In genomic region chr8:70667071-70667470, GRCm38 (mm10) we compare ENCODE assay signal across 9 mouse cellular contexts. TPM values are rescaled to one million over a fixed set of nuclear protein-coding genes. Genes with fewer than 3 reads are reported as not detected.
A peak's percentile ranks its signal among the peaks of the same experiment; 100 is the strongest.
DNase-seq lines count a peak whose midpoint lies in the region; ATAC-seq and TF ChIP-seq lines count a peak whose summit lies in the region.
"Had no signal": no experiment of that assay in that cellular context is flagged by ENCODE, and none has a peak within 500 bp of the region (broad histone marks: within the 10 kb centered on the region; RNA-seq: fewer than 3 reads in every experiment).

No protein-coding gene starts in this region.

- no peak for DNase-seq in limb, embryonic 11.5 days (ENCODE audit: low spot score)
- no peak for DNase-seq in limb, embryonic 10.5 days (ENCODE audit: low spot score)
- peak; percentile 49 for DNase-seq in forebrain, postnatal 0 days
- peak; percentile 69 for DNase-seq in heart, postnatal 36 days
- no peak for DNase-seq in T-cell, adult 2 months (ENCODE audit: low spot score)
- no peak for DNase-seq in embryo, embryonic 10 days (ENCODE audit: low spot score)
- DNase-seq in adrenal gland, postnatal 25 days = no peak

- no peaks in the 10 kb centered on the region for H3K36me3 ChIP-seq in limb, embryonic 11.5 days (ENCODE audit: control insufficient read depth, insufficient read depth, low read length)
- no peaks in the 10 kb centered on the region for H3K36me3 ChIP-seq in limb, embryonic 10.5 days
- no peaks in the 10 kb centered on the region for H3K36me3 ChIP-seq in forebrain, postnatal 0 days (ENCODE audit: insufficient read depth)
- no peaks in the 10 kb centered on the region for H3K36me3 ChIP-seq in lung, embryonic 15.5 days
- H3K36me3 ChIP-seq: heart, embryonic 15.5 days had no signal

- 75% methylated on average over 5 of the region's 5 CpGs for WGBS in limb, embryonic 11.5 days
- 78% methylated on average over 5 of the region's 5 CpGs for WGBS in limb, embryonic 10.5 days
- WGBS in forebrain, postnatal 0 days = 51% methylated on average over 5 of the region's 5 CpGs
- WGBS in lung, embryonic 15.5 days = 62% methylated on average over 5 of the region's 5 CpGs

- H3K27ac ChIP-seq in limb, embryonic 11.5 days (replicated peaks; ENCODE audit: low read depth, low read length) = 0 out of 2 replicates have a peak overlapping the region, but pooled peaks have one; percentile 21
- no peak overlapping the region for H3K27ac ChIP-seq in limb, embryonic 10.5 days
- H3K27ac ChIP-seq in forebrain, postnatal 0 days (ENCODE audit: low read depth, low read length) = no peak overlapping the region
- no peak overlapping the region for H3K27ac ChIP-seq in lung, embryonic 15.5 days
- H3K27ac ChIP-seq: heart, embryonic 15.5 days had no signal

- ATAC-seq in limb, embryonic 11.5 days (ENCODE audit: insufficient number of reproducible peaks, low FRiP score, low TSS enrichment, low read depth) = no peak
- ATAC-seq in forebrain, postnatal 0 days = peak; percentile 79
- ATAC-seq in lung, embryonic 15.5 days (ENCODE audit: borderline replicate concordance, extremely low read depth, low FRiP score, low TSS enrichment) = 0 out of 2 replicates have a peak, but pooled peaks have one; percentile 40

- H3K9me3 ChIP-seq in limb, embryonic 11.5 days (ENCODE audit: control insufficient read depth, low read length) = no peaks in the 10 kb centered on the region
- no peaks in the 10 kb centered on the region for H3K9me3 ChIP-seq in limb, embryonic 10.5 days (replicated peaks)
- H3K9me3 ChIP-seq in forebrain, postnatal 0 days (ENCODE audit: low read length) = no peaks in the 10 kb centered on the region
- H3K9me3 ChIP-seq in lung, embryonic 15.5 days = no peaks in the 10 kb centered on the region
- H3K9me3 ChIP-seq: heart, embryonic 15.5 days had no signal

- H3K4me2 ChIP-seq in limb, embryonic 11.5 days (ENCODE audit: low read depth, severe bottlenecking) = no peak overlapping the region
- H3K4me2 ChIP-seq in forebrain, postnatal 0 days (ENCODE audit: low read depth) = no peak overlapping the region
- no peak overlapping the region for H3K4me2 ChIP-seq in lung, embryonic 15.5 days
- H3K4me2 ChIP-seq: heart, embryonic 15.5 days had no signal

- H3K9ac ChIP-seq in limb, embryonic 11.5 days (ENCODE audit: low read length) = no peak overlapping the region
- no peak overlapping the region for H3K9ac ChIP-seq in forebrain, postnatal 0 days
- H3K9ac ChIP-seq in lung, embryonic 15.5 days = no peak overlapping the region
- H3K9ac ChIP-seq: heart, embryonic 15.5 days had no signal

- H3K4me1 ChIP-seq in limb, embryonic 11.5 days (ENCODE audit: control insufficient read depth, insufficient read depth, low read length) = no peaks in the 10 kb centered on the region
- H3K4me1 ChIP-seq in limb, embryonic 10.5 days = peaks cover 8% of the 10 kb centered on the region; the same call in 1 of the 2 replicates
- 0 out of 2 replicates have a peak, but pooled peaks cover under 1% of the 10 kb centered on the region for H3K4me1 ChIP-seq in forebrain, postnatal 0 days (ENCODE audit: insufficient read depth)
- H3K4me1 ChIP-seq in lung, embryonic 15.5 days = 0 out of 2 replicates have a peak, but pooled peaks cover 7% of the 10 kb centered on the region

- no peak overlapping the region for H3K4me3 ChIP-seq in limb, embryonic 11.5 days (ENCODE audit: low read depth, low read length)
- H3K4me3 ChIP-seq in limb, embryonic 10.5 days = no peak overlapping the region
- no peak overlapping the region for H3K4me3 ChIP-seq in forebrain, postnatal 0 days (ENCODE audit: low read depth, low read length)
- H3K4me3 ChIP-seq in lung, embryonic 15.5 days = no peak overlapping the region
- H3K4me3 ChIP-seq: heart, embryonic 15.5 days had no signal

- H3K27me3 ChIP-seq in limb, embryonic 11.5 days (ENCODE audit: control insufficient read depth, insufficient read depth, low read length) = no peaks in the 10 kb centered on the region
- H3K27me3 ChIP-seq in limb, embryonic 10.5 days (ENCODE audit: low read depth, poor library complexity, severe bottlenecking) = no peaks in the 10 kb centered on the region
- H3K27me3 ChIP-seq in forebrain, postnatal 0 days (ENCODE audit: insufficient read depth, low read length) = no peaks in the 10 kb centered on the region
- H3K27me3 ChIP-seq in lung, embryonic 15.5 days = no peaks in the 10 kb centered on the region
- H3K27me3 ChIP-seq: heart, embryonic 15.5 days had no signal

- TF ChIP-seq CTCF in forebrain, postnatal 0 days (IDR thresholded peaks at IDR 0.05; ENCODE audit: low read depth) = no peak

- intact Hi-C loops in heart, postnatal 36 days (cut with DNase I) = no loop called here

RNA-seq across cellular contexts. Expression of gene Lsm4, which starts 6.0 kb away (rescaled TPM):
- polyA plus RNA-seq in limb, embryonic 11.5 days (2014; fragmentation: Nextera tagmentation; extraction: Ambion mirVana) = 356 and 388 TPM in 2 replicates
- 405 and 438 TPM in 2 replicates for polyA plus RNA-seq in limb, embryonic 10.5 days (2016; fragmentation: Nextera tagmentation; extraction: Ambion mirVana)
- 93.7 and 140 TPM in 2 replicates for total RNA-seq in forebrain, postnatal 0 days (2014; rRNA removed)
- 177 and 231 TPM in 2 replicates for polyA plus RNA-seq in forebrain, postnatal 0 days (2015; fragmentation: Nextera tagmentation; extraction: Ambion mirVana)
- 10 to 100 TPM; 64.0 to 66.8 TPM for total RNA-seq in heart, postnatal 36 days (2021)
- 268 and 320 TPM in 2 replicates for polyA plus RNA-seq in lung, embryonic 15.5 days (2015; fragmentation: Nextera tagmentation; extraction: Ambion mirVana)
- 66.1 and 86.8 TPM in 2 replicates for total RNA-seq in adrenal gland, postnatal 25 days (2021)

RNA-seq across cellular contexts. Expression of gene Pgpep1, which starts 6.9 kb away (rescaled TPM):
- polyA plus RNA-seq in limb, embryonic 11.5 days (2014; fragmentation: Nextera tagmentation; extraction: Ambion mirVana) = 48.9 and 59.4 TPM in 2 replicates
- 44.7 and 45.0 TPM in 2 replicates for polyA plus RNA-seq in limb, embryonic 10.5 days (2016; fragmentation: Nextera tagmentation; extraction: Ambion mirVana)
- 22.1 and 23.8 TPM in 2 replicates for total RNA-seq in forebrain, postnatal 0 days (2014; rRNA removed)
- 22.1 and 26.1 TPM in 2 replicates for polyA plus RNA-seq in forebrain, postnatal 0 days (2015; fragmentation: Nextera tagmentation; extraction: Ambion mirVana)
- total RNA-seq in heart, postnatal 36 days (2021) = 10 to 100 TPM; 39.6 to 44.9 TPM
- 38.5 and 47.7 TPM in 2 replicates for polyA plus RNA-seq in lung, embryonic 15.5 days (2015; fragmentation: Nextera tagmentation; extraction: Ambion mirVana)
- 98.1 and 129 TPM in 2 replicates for total RNA-seq in adrenal gland, postnatal 25 days (2021)

RNA-seq across cellular contexts. Expression of gene Jund, which starts 31.7 kb away (rescaled TPM):
- polyA plus RNA-seq in limb, embryonic 11.5 days (2014; fragmentation: Nextera tagmentation; extraction: Ambion mirVana) = 104 and 109 TPM in 2 replicates
- 69.0 and 80.6 TPM in 2 replicates for polyA plus RNA-seq in limb, embryonic 10.5 days (2016; fragmentation: Nextera tagmentation; extraction: Ambion mirVana)
- 333 and 392 TPM in 2 replicates for total RNA-seq in forebrain, postnatal 0 days (2014; rRNA removed)
- 108 and 114 TPM in 2 replicates for polyA plus RNA-seq in forebrain, postnatal 0 days (2015; fragmentation: Nextera tagmentation; extraction: Ambion mirVana)
- total RNA-seq in heart, postnatal 36 days (2021) = 100 to 1,000 TPM; 124 to 138 TPM
- polyA plus RNA-seq in lung, embryonic 15.5 days (2015; fragmentation: Nextera tagmentation; extraction: Ambion mirVana) = 49.7 TPM in 2 replicates
- total RNA-seq in adrenal gland, postnatal 25 days (2021) = 191 and 217 TPM in 2 replicates

RNA-seq across cellular contexts. Expression of gene Gdf15, which starts 34.8 kb away (rescaled TPM):
- polyA plus RNA-seq in limb, embryonic 11.5 days (2014; fragmentation: Nextera tagmentation; extraction: Ambion mirVana) = 0.15 TPM in 1 of 2 replicates, not detected in the other
- polyA plus RNA-seq in limb, embryonic 10.5 days (2016; fragmentation: Nextera tagmentation; extraction: Ambion mirVana) = not detected in 2 replicates
- total RNA-seq in forebrain, postnatal 0 days (2014; rRNA removed) = 0.90 TPM in 1 of 2 replicates, not detected in the other
- polyA plus RNA-seq in forebrain, postnatal 0 days (2015; fragmentation: Nextera tagmentation; extraction: Ambion mirVana) = 0.18 and 0.26 TPM in 2 replicates
- 1 to 10 TPM in 1 of 2 experiments, under 1 TPM in 1; 0.22 to 1.6 TPM for total RNA-seq in heart, postnatal 36 days (2021)
- 0.31 and 0.45 TPM in 2 replicates for polyA plus RNA-seq in lung, embryonic 15.5 days (2015; fragmentation: Nextera tagmentation; extraction: Ambion mirVana)
- total RNA-seq in adrenal gland, postnatal 25 days (2021) = 2.2 and 5.7 TPM in 2 replicates

RNA-seq across cellular contexts. Expression of gene Iqcn, which starts 36.2 kb away (rescaled TPM):
- not detected in 2 replicates for polyA plus RNA-seq in limb, embryonic 11.5 days (2014; fragmentation: Nextera tagmentation; extraction: Ambion mirVana)
- not detected in 2 replicates for polyA plus RNA-seq in limb, embryonic 10.5 days (2016; fragmentation: Nextera tagmentation; extraction: Ambion mirVana)
- 0.33 TPM in 1 of 2 replicates, not detected in the other for total RNA-seq in forebrain, postnatal 0 days (2014; rRNA removed)
- 0.03 and 0.08 TPM in 2 replicates for polyA plus RNA-seq in forebrain, postnatal 0 days (2015; fragmentation: Nextera tagmentation; extraction: Ambion mirVana)
- under 1 TPM in 1 of 2 experiments, not detected in 1; 0.06 TPM for total RNA-seq in heart, postnatal 36 days (2021)
- polyA plus RNA-seq in lung, embryonic 15.5 days (2015; fragmentation: Nextera tagmentation; extraction: Ambion mirVana) = 0.02 TPM in 1 of 2 replicates, not detected in the other
- 0.15 and 0.19 TPM in 2 replicates for total RNA-seq in adrenal gland, postnatal 25 days (2021)

Comparison
In these comparisons a context has a peak if more than half of its experiments do, and no peak if none do; other contexts are left out.
1. DNase-seq: peak in forebrain, postnatal 0 days (single experiment) and heart, postnatal 36 days (2 of 2); none in limb, embryonic 11.5 days (single experiment), limb, embryonic 10.5 days (single experiment), T-cell, adult 2 months (single experiment), embryo, embryonic 10 days (single experiment) and adrenal gland, postnatal 25 days (single experiment).